Mouse (Mus musculus) heart, postnatal 4 days (tissue): ENCODE results near the gene Cyb5b. TPM values are rescaled to one million over a fixed set of nuclear protein-coding genes. Genes with fewer than 3 reads are reported as not detected.
"Not testable (repeated sequence)": the region's sequence is repeated elsewhere in the genome, so short reads cannot be mapped to it uniquely, and the experiment has no call there.

Source experiments
- DNase-seq: peaks from one replicate; pipeline ENCODE4 v3.0.0; 2021
- total RNA-seq, 2 experiments: library from RNA; stranded (reverse); gene quantifications; 2 replicates each; pipeline ENCODE4 v1.2.3; 2021

The Cyb5b gene
- total RNA-seq, 2 experiments from 2014 or later = 55.6 to 59.6 TPM

GRCm38 (mm10) chr8:107172969-107173645, 22.7 kb downstream of the Cyb5b start:
- DNase-seq = no peak

GRCm38 (mm10) chr8:107181122-107181521, 30.7 kb downstream of the Cyb5b start:
- DNase-seq = no peak

GRCm38 (mm10) chr8:107184996-107185395, 34.6 kb downstream of the Cyb5b start:
- no peak for DNase-seq

GRCm38 (mm10) chr8:107186659-107187390, 36.4 kb downstream of the Cyb5b start:
- no peak for DNase-seq

- no peak for DNase-seq
Measured at GRCm38 (mm10) chr8:107187631-107188030, 37.2 kb downstream of the Cyb5b start.

- no peak for DNase-seq
Measured at GRCm38 (mm10) chr8:107192631-107193030, 42.2 kb downstream of the Cyb5b start.

GRCm38 (mm10) chr8:107193331-107193730, 42.9 kb downstream of the Cyb5b start:
- DNase-seq = no peak

GRCm38 (mm10) chr8:107194786-107195451, 44.5 kb downstream of the Cyb5b start:
- DNase-seq = no peak

GRCm38 (mm10) chr8:107197901-107198826, 47.7 kb downstream of the Cyb5b start:
- no peak for DNase-seq

GRCm38 (mm10) chr8:107205164-107205563, 54.7 kb downstream of the Cyb5b start:
- peak; percentile 32 for DNase-seq

- DNase-seq = peak; percentile 82
Measured at GRCm38 (mm10) chr8:107205701-107206561, 55.5 kb downstream of the Cyb5b start.

GRCm38 (mm10) chr8:107206782-107207525, 56.5 kb downstream of the Cyb5b start:
- no peak for DNase-seq

GRCm38 (mm10) chr8:107209185-107209584, 58.7 kb downstream of the Cyb5b start:
- DNase-seq = no peak

GRCm38 (mm10) chr8:107212006-107212405, 61.6 kb downstream of the Cyb5b start:
- DNase-seq = no peak

GRCm38 (mm10) chr8:107217230-107217629, 66.8 kb downstream of the Cyb5b start:
- not testable (repeated sequence) for DNase-seq

- no peak for DNase-seq
Measured at GRCm38 (mm10) chr8:107218091-107218490, 67.7 kb downstream of the Cyb5b start.

GRCm38 (mm10) chr8:107219078-107219477, 68.6 kb downstream of the Cyb5b start:
- DNase-seq = no peak

GRCm38 (mm10) chr8:107221924-107222851, 71.7 kb downstream of the Cyb5b start:
- peak; percentile 62 for DNase-seq

GRCm38 (mm10) chr8:107226183-107226582, 75.7 kb downstream of the Cyb5b start:
- peak; percentile 18 for DNase-seq
